Mouse (Mus musculus) G1E-ER4 (cell line): ENCODE data around the gene Batf3. TPM values are rescaled to one million over a fixed set of nuclear protein-coding genes. Genes with fewer than 3 reads are reported as not detected.

ENCODE experiments used
- GATA1 ChIP-seq: IDR thresholded peaks from one replicate; pipeline ENCODE4 v1.8.0; 2012; ENCODE audit warnings: low read length, inconsistent platforms
- polyA plus RNA-seq: library from polyadenylated mRNA; stranded (reverse); fragments of >175 nt; gene quantifications from 2 replicates; pipeline ENCODE4 v1.2.3, GENCODE M21; 2012

Gene Batf3
- polyA plus RNA-seq, 1 experiment: 0.15 TPM

DNA sequence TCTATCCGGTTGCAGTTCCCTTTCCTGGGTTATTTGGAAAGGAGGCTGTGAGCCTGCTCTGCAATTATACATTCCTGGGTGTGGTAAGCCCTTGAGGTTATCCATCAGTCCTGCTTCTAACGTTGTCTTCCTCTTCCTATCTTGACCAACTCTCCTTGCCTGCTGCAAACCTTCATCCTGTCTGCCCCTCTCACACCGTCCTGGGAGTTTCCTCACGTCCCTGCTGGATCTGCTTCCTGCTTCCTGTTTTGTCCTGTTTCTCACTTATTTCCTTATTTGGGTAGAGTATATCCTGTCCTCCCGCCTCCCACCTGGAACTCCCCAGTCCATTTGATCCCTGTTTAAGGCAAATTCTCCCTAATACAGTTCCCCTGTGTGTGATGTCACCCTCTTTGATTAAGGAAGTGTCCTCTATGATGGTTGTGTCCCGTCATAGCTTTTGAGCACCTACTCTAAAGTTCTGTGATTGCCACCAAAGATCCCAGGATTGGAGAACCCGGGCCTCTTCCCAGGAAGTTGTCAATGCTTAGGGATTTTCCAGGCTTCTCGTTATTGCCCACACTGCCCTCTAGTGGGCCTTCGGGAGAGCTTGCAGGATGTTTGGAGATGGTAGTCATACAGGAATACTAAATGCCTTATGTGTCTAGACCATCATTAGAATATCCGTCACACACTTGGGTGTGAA is 22.3 kb upstream of the Batf3 start:
- no peak for TF ChIP-seq GATA1

DNA sequence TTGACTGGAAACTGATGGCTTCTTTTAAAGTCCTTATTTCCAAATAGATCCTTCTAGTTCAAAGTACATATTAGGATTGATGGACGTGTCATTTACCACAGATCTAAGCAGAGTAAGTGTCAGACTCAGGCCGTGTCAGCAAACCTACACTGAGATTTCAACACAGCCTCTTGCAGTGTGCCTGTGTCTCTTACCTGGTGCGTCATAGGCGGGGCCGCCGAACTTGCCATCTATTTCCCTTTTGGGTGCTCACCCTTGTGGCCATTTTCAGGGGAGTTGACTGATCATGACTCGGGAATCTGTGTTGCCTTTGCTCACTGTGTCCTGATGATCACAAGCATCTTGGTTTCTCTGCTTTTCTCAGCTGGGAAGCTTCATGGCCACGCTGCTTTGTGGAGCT is 14.4 kb upstream of the Batf3 start:
- TF ChIP-seq GATA1: no peak

DNA sequence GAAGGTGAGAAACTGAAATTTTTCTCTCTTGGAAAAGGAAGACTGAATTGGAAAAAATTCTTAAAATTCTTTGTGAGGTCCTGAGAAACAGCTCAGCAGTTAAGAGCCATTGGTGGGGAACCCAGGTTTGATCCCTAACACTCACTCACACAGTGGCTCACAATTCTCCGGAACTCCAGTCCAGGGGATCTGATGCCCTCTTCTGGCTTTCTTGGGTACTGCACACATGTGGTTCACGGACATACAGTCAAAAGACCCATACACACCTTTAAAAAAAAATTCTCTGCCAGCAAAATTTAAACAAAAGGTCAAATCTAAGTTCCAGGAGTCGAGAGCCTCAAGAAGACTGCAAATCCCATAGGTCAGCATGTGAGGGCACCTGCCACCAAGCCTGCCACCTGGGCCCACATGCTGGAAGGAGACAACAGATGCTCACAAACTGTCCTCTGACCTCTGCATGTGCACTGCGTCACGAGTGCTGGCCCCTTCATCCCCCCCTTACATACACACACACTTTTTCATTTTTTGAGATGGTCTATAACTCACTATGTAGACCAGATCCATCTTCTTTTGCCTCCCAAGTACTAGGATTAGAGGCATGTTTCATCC is 12.6 kb upstream of the Batf3 start:
- no peak for TF ChIP-seq GATA1

DNA sequence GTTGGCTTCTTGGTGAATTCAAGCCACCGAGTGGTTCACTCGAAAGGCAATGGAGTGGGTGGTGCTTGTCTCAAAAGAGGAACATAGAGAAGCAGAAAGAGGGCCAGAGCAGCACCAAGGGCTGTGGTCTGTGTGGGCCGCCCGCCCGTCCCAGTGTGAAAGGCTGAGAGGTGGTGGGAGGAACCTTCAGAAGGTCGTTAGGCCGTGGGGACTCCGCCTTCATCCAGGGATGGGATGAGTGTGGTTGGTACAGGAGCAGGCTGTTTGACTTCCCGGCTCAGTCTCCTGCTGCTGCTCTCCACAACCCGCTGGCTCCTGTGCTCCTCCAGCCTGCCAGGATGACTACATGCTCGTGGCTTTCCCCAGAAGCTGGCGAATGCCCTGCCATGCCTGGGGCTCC is 12.1 kb upstream of the Batf3 start:
- no peak for TF ChIP-seq GATA1

DNA sequence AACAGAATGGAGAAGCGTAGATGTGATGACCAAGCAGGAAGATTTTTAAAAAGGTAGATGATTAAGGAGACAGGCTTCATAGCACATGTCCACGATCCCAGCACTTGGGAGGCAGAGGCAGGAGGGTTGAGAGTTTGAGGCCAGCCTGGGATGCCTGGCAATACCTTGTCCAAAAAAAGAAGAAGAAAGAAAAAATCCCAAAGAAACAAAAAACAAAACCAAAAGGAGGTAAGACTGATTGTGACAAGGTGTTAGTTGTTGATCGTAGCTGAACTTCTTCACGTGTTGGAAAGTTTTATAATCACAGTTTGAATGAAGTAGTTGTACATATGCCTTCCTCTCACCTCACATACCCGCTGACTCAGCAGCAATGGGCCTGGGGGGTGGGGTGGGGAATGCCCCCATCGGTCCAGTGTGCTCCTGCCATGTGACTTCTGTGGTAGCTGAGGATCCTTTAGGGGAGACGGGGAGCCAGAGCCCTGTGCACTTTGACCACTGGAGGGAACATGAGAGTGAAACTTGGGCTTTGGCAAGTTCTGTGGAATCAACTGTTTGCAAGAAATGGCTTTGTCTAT is 11.3 kb upstream of the Batf3 start:
- TF ChIP-seq GATA1: no peak

DNA sequence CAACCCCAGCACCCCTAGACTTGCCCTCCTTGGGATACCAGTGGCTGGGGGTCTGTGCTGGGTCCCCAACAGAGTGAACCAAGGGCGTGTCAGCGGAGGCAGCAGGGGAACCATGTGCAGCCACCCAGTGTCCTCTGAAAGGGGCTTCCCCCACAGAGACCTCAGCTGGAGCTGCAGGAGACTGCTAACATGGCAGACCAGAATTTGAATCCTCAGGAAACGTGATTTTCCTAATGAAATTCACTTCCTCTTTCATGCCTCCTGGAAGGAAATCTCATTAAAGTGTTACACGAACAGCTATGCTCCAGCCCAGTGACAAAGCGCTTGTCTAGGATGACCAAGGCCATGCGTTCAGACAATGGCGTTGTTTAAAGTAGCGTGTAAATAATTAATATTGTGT is 10.7 kb upstream of the Batf3 start:
- no peak for TF ChIP-seq GATA1

DNA sequence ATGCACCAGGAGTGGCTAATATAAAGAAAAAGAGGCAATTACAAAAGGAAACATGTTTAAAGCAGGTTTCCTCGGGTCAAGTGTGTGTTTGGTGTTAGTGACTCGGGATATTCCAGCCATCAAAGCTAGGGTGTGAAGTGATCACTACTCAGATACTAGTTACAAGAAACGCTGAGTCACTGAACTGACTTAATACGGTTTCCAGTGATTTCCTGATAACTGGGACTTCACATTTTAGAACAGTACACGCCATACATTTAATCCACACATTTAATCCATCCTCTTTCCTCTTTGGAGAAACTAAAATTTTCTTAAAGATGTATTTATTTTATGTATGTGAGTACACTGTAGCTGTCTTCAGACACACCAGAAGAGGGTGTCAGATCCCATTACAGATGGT is 9.7 kb upstream of the Batf3 start:
- TF ChIP-seq GATA1: peak; percentile 26

DNA sequence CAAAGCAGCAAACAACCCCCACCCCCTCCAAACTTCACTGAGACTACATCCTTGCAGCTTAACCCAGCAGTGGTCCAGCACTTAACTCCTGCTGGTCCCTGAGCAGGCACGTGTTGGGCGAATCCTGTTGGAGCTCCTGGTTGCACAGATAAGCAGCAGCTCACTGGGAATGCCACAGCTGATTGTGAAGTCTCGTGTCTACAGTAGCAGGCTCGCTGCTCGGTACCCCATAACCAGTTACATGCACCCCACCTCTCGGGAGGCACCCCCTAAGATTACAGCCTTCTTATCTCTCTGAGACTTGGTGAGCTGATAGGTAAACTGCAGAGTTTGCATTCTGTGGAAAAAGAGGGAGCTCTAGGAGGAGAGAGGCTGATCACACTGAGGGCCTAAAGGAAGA is 8.3 kb upstream of the Batf3 start:
- TF ChIP-seq GATA1: no peak

DNA sequence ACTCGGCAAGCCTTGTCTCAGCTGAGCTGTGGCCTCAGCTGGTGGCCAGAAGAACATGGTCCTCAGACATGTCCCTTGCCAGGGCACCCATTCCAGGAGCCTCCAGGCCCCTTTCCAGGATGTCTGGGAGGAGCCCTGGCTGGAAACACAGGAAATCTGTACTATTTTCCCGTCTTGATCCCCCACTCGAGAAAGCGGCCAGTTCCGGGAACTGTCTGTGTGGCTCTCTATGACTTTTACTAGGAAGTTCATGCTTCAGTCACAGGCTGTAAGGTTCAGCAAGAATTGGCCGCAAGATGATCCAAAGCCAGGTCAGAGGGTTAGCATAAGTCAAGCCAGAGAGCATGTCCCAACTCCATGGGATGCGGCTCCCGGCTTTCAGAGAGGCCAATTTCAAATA is 5.6 kb upstream of the Batf3 start:
- TF ChIP-seq GATA1: no peak

DNA sequence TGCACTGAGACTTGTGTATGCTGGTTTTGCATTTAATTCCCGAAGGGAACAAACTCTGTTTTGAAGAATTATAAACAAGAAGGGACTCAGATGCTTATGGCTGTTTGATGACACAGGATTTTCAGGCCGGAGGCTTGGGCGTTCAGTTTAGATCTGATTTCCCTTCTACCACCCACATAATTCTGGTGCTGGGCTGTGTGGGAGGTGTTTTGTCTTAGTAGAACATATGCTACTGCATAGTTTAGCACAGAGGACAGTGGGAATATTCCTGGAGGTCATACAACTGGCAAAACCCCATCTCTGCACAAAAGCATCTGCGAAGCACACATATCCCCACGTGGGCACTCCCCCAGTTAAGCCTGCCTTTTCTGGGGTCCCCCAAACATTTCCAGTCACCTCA is 4.1 kb upstream of the Batf3 start:
- TF ChIP-seq GATA1: no peak

DNA sequence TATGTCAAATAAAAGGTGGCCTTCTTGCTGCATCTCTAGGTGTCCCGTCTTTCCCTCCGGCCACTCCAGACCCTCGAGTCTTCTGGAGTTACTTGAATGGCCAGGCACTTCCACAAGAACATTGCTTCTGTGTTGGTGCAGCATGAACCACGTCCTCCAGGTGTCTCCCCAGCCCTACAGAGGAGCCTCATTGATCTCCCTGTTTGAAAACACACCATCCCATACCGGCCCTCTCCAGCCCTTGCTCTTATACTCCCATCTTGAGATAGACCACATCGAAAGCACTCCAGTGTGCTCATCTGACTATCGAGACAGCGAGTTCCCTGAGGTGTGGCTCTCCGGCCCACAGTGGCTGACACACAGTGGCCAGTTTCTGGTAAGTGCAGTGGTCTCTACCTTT is 2.6 kb upstream of the Batf3 start:
- no peak for TF ChIP-seq GATA1

DNA sequence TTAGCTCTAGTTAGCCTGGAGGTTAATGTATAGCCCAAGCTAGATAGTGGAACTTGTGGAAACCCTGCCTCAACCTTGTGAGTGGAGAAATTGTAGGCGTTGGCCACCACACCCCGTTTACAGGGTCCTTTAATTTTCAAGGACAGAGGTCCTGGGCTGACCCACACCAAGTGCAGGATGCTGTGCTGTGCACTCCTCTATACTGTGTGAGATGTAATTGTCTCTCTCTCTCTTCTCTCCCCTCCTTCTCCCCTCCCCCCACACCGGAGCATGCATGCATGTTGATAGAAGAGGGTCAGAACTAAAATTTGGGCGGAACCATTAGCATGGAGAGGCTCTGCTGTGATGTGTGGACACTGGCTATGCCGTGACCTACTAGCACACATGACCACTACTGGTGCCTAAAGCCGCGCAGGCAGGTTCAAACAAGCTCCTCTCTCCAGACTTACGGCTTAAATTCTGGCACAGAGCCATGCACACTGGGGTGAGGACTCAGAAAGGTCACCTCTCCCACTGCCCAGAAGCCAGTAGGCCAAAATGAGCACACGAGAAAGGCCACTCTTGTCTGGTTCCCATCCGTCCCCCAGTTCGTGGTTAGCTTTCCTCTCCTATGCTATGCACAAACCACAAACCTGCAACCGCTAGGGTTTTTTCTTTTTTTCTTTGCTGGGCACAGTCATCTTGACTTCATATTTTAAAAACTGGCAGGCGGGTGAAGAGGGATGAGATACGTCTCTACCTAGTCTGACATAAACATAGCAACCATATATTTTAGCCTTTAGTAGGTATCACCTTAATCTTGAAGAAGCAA is 571 bp upstream of the Batf3 start:
- no peak for TF ChIP-seq GATA1

DNA sequence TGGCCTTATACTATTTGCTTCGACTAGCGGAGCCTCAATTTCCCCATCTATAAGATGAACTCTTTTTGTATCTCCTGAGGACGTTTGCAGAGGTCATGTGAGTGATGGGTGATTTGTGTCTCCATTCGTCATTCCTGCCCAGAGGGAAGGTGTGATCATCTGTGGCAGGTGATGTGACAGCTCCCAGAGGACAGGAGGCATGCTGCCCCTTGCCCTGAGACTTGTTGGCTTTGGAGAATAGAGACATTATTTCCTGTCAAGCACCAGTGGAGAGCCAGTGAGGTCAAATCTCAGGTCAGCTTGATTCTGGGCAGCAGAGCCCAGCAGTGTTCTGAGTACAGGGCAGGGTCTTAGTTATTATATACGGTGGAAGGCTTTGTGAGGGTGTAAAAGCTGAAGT is 1.5 kb downstream of the Batf3 start:
- TF ChIP-seq GATA1: no peak

DNA sequence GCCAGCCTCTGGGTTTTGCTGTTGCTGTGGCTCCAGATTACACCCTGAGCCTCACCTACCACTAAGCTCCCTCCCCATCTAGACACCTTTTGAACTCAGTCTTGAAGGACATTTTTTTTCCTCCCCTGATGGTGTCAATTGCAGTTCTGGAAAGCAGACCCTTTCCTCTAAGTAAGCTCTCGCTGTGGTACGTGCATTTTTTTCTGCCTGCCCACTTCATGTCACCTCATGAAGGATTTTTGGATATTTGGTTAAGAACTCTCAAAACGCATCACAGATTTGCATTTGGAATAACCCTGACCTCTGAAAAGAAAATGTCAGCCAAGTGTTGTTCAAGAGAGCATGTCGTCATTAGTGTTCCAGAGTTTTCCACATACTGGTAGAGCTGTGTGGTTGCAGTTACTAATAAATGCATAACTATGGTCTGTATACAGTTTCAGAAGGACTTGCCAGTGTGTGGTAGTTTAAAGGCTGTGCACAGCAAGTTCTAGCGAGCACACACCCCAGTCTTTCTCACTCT is 2.2 kb downstream of the Batf3 start:
- TF ChIP-seq GATA1: no peak

DNA sequence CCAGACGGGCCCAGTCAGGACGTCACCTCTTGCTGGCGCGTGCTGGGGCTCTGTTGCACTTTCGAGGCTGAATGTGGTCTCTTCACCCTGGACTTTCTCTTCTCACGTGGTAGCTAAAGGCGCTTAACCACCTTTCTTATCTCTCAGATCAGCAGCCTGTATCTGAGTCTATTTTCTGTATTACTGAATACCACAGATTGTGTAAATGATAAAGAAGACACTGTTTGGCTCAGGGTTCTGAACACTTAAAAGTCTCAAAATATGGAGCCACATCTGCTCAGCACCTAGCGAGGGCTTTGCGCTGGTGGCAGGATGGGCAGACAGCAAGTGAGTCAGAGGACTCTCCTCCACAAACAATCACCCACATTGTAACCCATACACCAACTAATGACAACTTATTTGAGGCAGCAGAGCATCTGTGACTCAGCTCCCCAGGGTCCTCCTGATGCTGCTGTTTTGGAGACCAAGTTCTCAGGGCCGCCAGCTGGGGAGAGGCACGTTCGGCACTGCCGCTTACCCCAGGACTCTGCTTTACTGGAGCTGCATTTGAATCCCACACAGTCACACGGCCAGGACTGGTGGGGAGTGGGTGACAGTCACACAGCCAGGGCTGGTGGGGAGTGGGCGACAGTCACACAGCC is 5.2 kb downstream of the Batf3 start:
- no peak for TF ChIP-seq GATA1

DNA sequence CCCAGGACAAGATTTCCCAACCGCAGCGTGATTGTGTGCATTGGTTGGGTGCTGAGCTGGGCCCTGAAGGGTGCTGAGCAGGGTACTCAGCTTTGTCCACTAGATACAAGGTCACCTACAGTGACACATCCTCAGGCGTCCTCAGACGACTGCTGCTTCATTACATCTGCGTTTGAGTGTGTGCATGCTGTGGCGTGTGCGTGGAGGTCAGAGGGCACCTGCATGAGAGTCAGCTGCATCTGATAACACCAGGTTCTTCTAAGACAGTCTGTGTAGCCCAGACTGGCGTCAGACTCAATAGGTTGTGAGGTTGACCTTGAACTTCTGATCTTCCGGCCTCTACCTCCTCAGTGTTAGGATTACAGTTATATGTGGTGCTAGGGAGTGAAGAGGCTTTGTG is 7.6 kb downstream of the Batf3 start:
- no peak for TF ChIP-seq GATA1
